Mouse (Mus musculus): ENCODE results near the gene Nkx6-2. TPM values are rescaled to one million over a fixed set of nuclear protein-coding genes. Genes with fewer than 3 reads are reported as not detected.

Gene Nkx6-2
- 5.9 and 8.4 TPM in 2 replicates for polyA plus RNA-seq (2016; fragmentation: Nextera tagmentation; extraction: Ambion mirVana)

GRCm38 (mm10) chr7:139582595-139582994 is at the start of gene Nkx6-2:
TSS of gene Nkx6-2 (minus strand) at chr7:139582797.
- no peak within 1 kb of the TSS for H3K27ac ChIP-seq
- peaks cover 43% of the 10 kb centered on the region for H3K4me1 ChIP-seq
- whole genome bisulfite sequencing: under 1% methylated on average over 55 of the region's 56 CpGs
- peak within 1 kb of the TSS; percentile 46 for H3K4me3 ChIP-seq (replicated peaks)
- ATAC-seq (ENCODE audit: low FRiP score): peak; percentile 83
- H3K27me3 ChIP-seq: peaks cover 100% of the 10 kb centered on the region
- no peaks in the 10 kb centered on the region for H3K9me3 ChIP-seq
- peak within 1 kb of the TSS; percentile 44 for H3K9ac ChIP-seq
- H3K4me2 ChIP-seq: peak within 1 kb of the TSS; percentile 64
- H3K36me3 ChIP-seq (replicated peaks): no peaks in the 10 kb centered on the region

- Histone ChIP-seq H3K36me3 (replicated peaks) (no peaks in the 10 kb centered on the region), H3K9ac (no peak overlapping the region), H3K4me2 (no peak overlapping the region), H3K27me3 (0 out of 2 replicates have a peak, but pooled peaks cover 5% of the 10 kb centered on the region), H3K9me3 (no peaks in the 10 kb centered on the region), H3K27ac (no peak overlapping the region), H3K4me3 (replicated peaks) (no peak overlapping the region), H3K4me1 (no peaks in the 10 kb centered on the region)
- no peak for ATAC-seq (ENCODE audit: low FRiP score)
- WGBS: 83% methylated on average over 9 of the region's 9 CpGs
Observed at GRCm38 (mm10) chr7:139625156-139625555, 42.6 kb upstream of the Nkx6-2 start.

- Histone ChIP-seq H3K36me3 (replicated peaks) (no peaks in the 10 kb centered on the region), H3K27me3 (peaks cover 12% of the 10 kb centered on the region; the same call in 1 of the 2 replicates), H3K4me1 (no peaks in the 10 kb centered on the region), H3K4me3 (replicated peaks) (no peak overlapping the region), H3K9me3 (no peaks in the 10 kb centered on the region), H3K9ac (no peak overlapping the region), H3K27ac (no peak overlapping the region), H3K4me2 (no peak overlapping the region)
- ATAC-seq (ENCODE audit: low FRiP score): no peak
- WGBS: 87% methylated on average over 13 of the region's 13 CpGs
Observed at GRCm38 (mm10) chr7:139622568-139622967, 40.0 kb upstream of the Nkx6-2 start.

- Histone ChIP-seq H3K9me3 (no peaks in the 10 kb centered on the region), H3K27ac (no peak overlapping the region), H3K4me2 (no peak overlapping the region), H3K4me1 (peaks cover 7% of the 10 kb centered on the region; the same call in 1 of the 2 replicates), H3K36me3 (replicated peaks) (no peaks in the 10 kb centered on the region), H3K27me3 (peaks cover 33% of the 10 kb centered on the region), H3K9ac (no peak overlapping the region), H3K4me3 (replicated peaks) (no peak overlapping the region)
- peak; percentile 53; the same call in 1 of the 2 replicates for ATAC-seq (ENCODE audit: low FRiP score)
- 55% methylated on average over 12 of the region's 12 CpGs for WGBS
Observed at GRCm38 (mm10) chr7:139615767-139616766, 33.5 kb upstream of the Nkx6-2 start.

- no peaks in the 10 kb centered on the region for H3K4me1 ChIP-seq
- WGBS: 80% methylated on average over 2 of the region's 2 CpGs
- no peak overlapping the region for H3K9ac ChIP-seq
- no peak overlapping the region for H3K4me3 ChIP-seq (replicated peaks)
- no peak overlapping the region for H3K4me2 ChIP-seq
- H3K9me3 ChIP-seq: no peaks in the 10 kb centered on the region
- peaks cover 18% of the 10 kb centered on the region for H3K27me3 ChIP-seq
- H3K36me3 ChIP-seq (replicated peaks): no peaks in the 10 kb centered on the region
- ATAC-seq (ENCODE audit: low FRiP score): no peak
- no peak overlapping the region for H3K27ac ChIP-seq
Observed at GRCm38 (mm10) chr7:139610328-139610727, 27.7 kb upstream of the Nkx6-2 start.

- H3K27me3 ChIP-seq: peaks cover 71% of the 10 kb centered on the region
Observed at GRCm38 (mm10) chr7:139595862-139596261, 13.3 kb upstream of the Nkx6-2 start.

GRCm38 (mm10) chr7:139595311-139595710 is 12.7 kb upstream of the Nkx6-2 start:
- 69% methylated on average over 6 of the region's 6 CpGs for WGBS
- Histone ChIP-seq H3K4me3 (replicated peaks) (no peak overlapping the region), H3K27me3 (peaks cover 72% of the 10 kb centered on the region), H3K9me3 (no peaks in the 10 kb centered on the region), H3K36me3 (replicated peaks) (no peaks in the 10 kb centered on the region), H3K27ac (no peak overlapping the region), H3K9ac (no peak overlapping the region), H3K4me2 (no peak overlapping the region), H3K4me1 (no peaks in the 10 kb centered on the region)
- no peak for ATAC-seq (ENCODE audit: low FRiP score)

More at GRCm38 (mm10) chr7:139595862-139596261, 13.3 kb upstream of the Nkx6-2 start:
- Histone ChIP-seq H3K4me2 (no peak overlapping the region), H3K27ac (no peak overlapping the region), H3K36me3 (replicated peaks) (no peaks in the 10 kb centered on the region), H3K4me3 (replicated peaks) (no peak overlapping the region), H3K9ac (no peak overlapping the region), H3K9me3 (no peaks in the 10 kb centered on the region), H3K4me1 (no peaks in the 10 kb centered on the region)
- 75% methylated on average over 6 of the region's 6 CpGs for WGBS
- ATAC-seq (ENCODE audit: low FRiP score): no peak

- H3K4me2 ChIP-seq: no peak overlapping the region
- 86% methylated on average over 5 of the region's 5 CpGs for WGBS
- no peak overlapping the region for H3K27ac ChIP-seq
- H3K4me3 ChIP-seq (replicated peaks): no peak overlapping the region
- H3K36me3 ChIP-seq (replicated peaks): no peaks in the 10 kb centered on the region
- H3K27me3 ChIP-seq: peaks cover 89% of the 10 kb centered on the region
- H3K9ac ChIP-seq: no peak overlapping the region
- H3K4me1 ChIP-seq: peaks cover 7% of the 10 kb centered on the region; the same call in 1 of the 2 replicates
- ATAC-seq (ENCODE audit: low FRiP score): no peak
- no peaks in the 10 kb centered on the region for H3K9me3 ChIP-seq
Observed at GRCm38 (mm10) chr7:139591311-139591710, 8.7 kb upstream of the Nkx6-2 start.

GRCm38 (mm10) chr7:139590302-139590701 is 7.7 kb upstream of the Nkx6-2 start:
- peak; percentile 55 for ATAC-seq (ENCODE audit: low FRiP score)
- 28% methylated on average over 3 of the region's 3 CpGs for WGBS
- H3K9me3 ChIP-seq: no peaks in the 10 kb centered on the region
- H3K36me3 ChIP-seq (replicated peaks): no peaks in the 10 kb centered on the region
- no peak overlapping the region for H3K27ac ChIP-seq
- no peak overlapping the region for H3K4me2 ChIP-seq
- no peak overlapping the region for H3K4me3 ChIP-seq (replicated peaks)
- no peak overlapping the region for H3K9ac ChIP-seq
- H3K27me3 ChIP-seq: peaks cover 92% of the 10 kb centered on the region
- H3K4me1 ChIP-seq: peaks cover 11% of the 10 kb centered on the region

GRCm38 (mm10) chr7:139587919-139588318 is 5.3 kb upstream of the Nkx6-2 start:
- peak; percentile 45; the same call in 1 of the 2 replicates for ATAC-seq (ENCODE audit: low FRiP score)
- WGBS: 20% methylated on average over 7 of the region's 7 CpGs
- Histone ChIP-seq H3K27ac (no peak overlapping the region), H3K4me2 (no peak overlapping the region), H3K4me3 (replicated peaks) (no peak overlapping the region), H3K9ac (no peak overlapping the region), H3K9me3 (no peaks in the 10 kb centered on the region), H3K4me1 (peaks cover 27% of the 10 kb centered on the region), H3K36me3 (replicated peaks) (no peaks in the 10 kb centered on the region), H3K27me3 (peaks cover 94% of the 10 kb centered on the region)

- Histone ChIP-seq H3K9ac (no peak overlapping the region), H3K27me3 (peaks cover 100% of the 10 kb centered on the region), H3K4me2 (no peak overlapping the region; the same call in 1 of the 2 replicates), H3K4me3 (replicated peaks) (no peak overlapping the region), H3K27ac (no peak overlapping the region), H3K4me1 (peaks cover 49% of the 10 kb centered on the region), H3K36me3 (replicated peaks) (no peaks in the 10 kb centered on the region), H3K9me3 (no peaks in the 10 kb centered on the region)
- ATAC-seq (ENCODE audit: low FRiP score): no peak
- WGBS: 3% methylated on average over 29 of the region's 29 CpGs
Observed at GRCm38 (mm10) chr7:139585183-139585821, 2.7 kb upstream of the Nkx6-2 start.
